Mouse (Mus musculus): Measurements from ENCODE around the gene Lrp4.

Lrp4 gene

DNA sequence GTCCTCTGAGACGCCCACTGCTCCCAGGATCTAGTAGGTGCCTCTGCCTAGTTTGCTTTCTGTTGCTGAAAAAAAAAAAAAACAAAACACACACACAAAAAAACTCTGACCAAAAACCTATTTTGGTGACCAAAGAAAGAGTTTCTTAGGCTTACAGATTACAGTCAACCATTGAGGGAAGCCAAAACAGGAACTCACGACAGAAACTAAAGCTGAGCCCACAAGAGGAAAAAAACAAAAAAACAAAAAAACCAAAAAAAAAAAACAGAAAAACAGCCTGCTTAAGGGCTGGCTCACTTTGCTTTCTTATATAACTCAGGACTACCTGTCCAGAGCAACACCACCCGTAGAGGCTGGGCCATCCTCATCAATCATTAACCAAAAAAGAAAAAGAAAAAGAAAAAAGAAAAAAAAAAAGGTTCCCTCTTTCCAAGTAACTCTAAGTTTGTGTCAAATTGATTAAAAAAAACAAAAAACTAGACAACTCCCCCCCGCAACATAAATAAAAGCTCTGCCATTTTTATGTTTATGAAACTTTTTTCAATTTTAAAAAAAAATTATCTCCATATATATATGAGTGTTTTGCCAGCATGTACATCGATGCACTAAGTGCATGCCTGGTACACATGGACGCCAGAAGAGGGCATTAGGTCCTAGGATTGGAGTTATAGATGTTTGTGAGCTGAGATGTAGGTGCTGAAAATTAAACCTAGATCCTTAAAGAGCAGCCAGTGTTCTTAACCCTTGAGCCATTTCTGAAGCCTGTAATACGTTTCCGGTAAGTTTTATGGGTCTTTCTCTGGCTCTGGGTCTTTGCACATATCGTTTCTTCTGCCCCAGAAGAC is 3.9 kb upstream of the Lrp4 start:
- DNase-seq (ENCODE audit: low spot score in 2 of 2) = no peak

DNA sequence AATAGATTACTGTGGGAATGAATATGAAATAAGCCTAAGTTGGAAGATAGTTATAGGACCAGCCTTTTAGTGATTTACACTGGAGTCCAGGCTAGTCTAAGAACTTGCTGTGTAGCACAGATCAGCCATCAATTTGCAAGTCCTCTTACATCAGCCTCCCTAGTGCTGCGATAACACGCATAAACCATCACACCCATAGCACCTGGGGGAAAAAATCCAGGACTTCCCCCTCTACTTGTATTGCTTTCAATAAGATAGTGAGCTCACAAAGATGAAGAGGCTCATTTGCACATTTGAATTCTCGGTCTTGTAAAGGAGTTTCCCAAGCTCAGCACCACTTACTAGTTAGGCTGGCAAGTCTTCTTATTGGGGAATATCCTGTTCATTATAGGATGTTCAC is 2.9 kb upstream of the Lrp4 start:
- no peak for DNase-seq (ENCODE audit: low spot score in 2 of 2)

DNA sequence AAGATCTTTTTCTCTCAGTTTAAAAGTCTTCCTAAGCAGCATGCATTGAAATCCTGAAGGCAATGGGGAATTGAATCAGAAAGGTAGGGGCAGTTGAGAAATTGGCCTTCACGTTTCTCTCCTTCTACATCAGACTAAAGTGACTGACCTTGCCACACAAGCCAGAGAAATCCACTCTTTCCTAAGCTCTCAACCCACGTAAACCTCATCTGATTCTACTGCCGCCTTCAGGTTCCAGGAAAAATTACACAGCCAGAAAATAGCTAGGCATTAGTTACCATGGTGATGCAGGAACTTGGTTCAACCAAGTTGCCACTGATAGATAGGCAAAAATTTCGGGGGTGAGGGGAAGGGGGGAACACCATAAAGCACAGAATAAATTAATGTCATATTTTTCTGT is 1.5 kb upstream of the Lrp4 start:
- no peak for DNase-seq (ENCODE audit: low spot score in 2 of 2)

DNA sequence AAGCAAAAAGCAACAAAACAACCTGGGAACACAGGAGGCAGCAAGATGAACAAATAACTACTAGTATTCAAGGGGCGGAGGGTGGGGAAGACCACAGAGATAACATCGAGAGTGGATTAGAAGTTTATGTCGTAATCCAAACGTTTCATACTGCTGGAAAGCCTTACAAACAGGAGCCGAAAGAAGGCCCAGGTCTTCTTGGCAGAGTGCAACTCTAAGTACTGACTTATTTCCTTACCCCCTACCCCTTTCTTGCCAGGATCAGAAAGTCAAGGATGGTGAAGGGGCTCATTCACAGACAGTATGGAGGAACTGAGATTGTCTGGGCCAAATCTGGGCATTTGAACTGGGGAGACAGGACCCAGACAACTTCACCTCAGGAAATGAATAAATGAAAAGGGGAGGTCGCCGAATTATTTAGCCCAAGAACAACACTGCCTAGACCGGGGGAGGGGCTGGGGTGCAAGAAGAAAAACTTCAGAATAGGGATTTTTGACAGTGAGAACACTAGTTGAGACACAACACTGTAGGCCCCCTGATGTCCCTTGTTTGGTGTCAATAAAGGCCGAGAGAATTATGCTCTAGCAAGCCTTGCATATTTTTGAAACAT is 715 bp upstream of the Lrp4 start:
- DNase-seq (ENCODE audit: low spot score in 2 of 2) = no peak

DNA sequence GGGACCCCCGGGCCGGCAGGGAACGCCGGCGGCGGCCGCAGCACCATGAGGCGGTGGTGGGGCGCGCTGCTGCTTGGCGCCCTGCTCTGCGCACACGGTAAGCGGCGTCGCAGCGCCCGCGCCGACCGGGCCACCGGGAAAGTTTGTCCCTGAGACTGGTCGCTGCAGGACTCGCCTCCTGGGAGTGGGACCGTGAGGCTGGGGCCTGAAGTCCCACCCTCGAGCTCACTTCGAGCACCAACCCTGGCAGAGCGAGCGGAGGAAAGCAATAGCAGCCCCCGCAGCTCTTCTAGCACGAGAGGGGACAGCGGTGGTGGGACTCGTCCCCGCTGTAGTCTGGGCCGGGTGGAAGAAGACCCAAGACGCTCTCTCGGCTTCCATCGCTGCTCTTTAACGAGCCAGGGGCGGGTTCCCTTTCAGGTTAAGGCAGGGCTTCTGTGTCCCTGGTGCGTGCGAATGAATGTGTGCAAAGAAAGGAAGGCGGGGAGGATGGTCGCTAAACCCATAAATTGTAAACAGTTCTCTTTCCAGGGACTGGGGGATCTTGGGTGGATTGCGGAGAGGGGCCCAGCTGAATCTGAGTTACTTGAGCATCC is 443 bp downstream of the Lrp4 start:
- DNase-seq (ENCODE audit: low spot score in 2 of 2) = no peak

DNA sequence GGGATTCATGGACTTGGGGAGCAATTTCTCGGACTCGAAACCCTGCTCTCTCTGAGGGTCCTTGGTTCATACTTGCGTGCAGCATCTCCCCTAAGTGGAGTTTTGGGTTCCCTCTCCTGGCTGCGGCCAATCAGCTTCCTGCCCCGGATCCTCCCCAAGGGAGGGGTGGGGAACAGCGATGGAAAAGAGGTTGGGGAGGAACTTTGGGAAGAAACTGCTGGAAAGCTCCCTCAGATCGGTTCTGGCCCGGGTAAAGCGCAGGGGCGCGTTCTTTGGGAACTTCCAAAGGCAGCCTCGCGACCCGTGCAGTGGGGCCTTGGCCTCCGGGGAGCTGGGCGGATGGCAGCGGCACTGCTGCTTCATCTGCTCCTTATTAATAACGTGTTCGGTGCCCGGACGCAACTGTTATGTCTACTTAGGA is 951 bp downstream of the Lrp4 start:
- peak in 1 of 2 experiments; percentile 34 for DNase-seq (ENCODE audit: low spot score in 2 of 2)

DNA sequence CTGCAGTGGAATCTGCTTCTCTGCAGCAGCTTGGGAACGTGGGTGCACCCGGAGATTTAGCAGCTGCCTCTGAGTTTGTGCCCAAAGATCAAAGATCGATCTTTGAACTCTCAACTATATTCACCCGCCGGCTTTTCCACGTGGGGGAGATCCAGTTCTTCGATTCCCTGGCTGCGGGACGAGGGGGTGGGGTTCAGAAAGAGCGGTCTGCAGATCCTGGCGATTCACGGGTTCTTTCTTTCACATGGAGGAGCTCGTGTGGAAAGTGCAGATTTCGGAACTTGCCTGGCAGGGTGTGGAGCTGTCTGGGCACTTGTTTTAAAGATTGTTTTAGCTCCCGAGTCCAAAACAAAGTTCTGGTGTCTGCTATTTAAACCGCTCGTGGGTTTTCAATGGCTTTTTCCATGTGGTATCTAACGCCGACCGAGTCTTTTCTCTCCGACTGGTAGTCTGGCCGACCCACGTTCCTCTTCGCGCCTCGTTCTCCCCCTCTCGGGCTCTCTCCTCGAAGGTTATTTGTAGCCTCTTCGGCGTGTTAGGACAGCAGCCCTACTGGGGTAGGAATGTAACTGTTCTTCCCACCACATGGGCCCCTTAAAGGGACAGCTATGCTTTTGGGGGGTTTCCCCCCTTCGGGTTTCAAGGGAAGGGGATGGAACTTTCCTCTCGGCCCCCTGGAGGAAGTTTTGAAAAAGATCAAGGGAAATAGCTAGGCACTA is 1.5 kb downstream of the Lrp4 start:
- DNase-seq (ENCODE audit: low spot score in 2 of 2) = no peak

DNA sequence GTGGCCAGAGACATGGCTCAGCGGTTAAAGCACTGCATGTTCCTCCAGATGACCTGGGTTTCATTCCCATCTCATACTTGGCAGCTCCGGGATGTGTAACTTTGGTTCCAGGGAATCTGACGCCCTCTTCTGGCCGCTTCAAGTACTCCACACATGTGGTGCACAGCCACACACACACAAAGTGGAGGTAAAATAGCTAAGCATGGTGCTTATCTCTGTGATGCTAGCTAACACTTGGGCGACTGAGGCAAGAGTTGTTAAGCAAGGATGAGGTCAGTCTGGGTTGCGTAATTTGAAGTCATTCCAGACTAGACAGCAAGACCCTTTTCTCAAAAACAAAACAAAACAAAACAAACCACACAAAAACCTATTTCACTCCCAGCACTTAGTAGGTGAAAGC is 2.8 kb downstream of the Lrp4 start:
- no peak for DNase-seq (ENCODE audit: low spot score in 2 of 2)

DNA sequence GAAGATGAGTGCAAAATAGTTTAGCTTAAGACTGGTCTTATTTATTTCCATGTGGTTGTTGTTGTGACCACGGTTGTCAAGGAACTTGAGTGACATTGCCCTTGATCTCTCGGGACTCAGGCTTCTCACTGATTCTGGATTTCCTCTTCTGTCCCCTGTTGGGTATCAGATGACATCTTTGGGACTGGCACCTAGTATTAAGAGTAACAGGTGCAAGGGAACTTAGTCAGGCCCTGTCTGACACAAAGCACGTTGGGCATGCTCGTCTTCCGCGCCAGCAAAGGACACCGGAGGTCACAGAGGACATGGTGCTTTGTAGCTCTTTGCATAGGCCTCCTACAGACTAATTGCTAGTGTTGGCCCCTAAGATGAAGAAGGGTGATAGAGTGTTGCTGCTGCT is 3.5 kb downstream of the Lrp4 start:
- DNase-seq (ENCODE audit: low spot score in 2 of 2) = no peak

DNA sequence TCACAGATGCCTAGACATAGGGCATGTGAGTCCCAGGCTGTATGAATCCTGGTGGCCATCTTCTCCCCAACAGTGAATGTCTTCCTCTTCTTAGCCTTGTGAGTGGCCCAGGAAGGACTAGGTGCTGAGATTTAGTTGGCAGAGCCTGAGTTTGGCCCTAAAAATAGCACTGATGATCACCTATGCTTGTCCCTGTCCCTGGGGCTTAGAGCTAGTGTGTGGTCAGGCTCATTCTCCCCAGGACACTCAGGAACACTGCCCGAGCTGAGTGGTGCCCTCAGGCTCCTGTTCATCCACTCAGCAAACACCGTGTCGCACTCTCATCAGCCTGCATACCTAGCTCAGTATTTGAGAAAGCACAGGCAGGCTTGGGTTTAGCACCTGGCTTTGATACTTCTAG is 4.0 kb downstream of the Lrp4 start:
- DNase-seq (ENCODE audit: low spot score in 2 of 2) = no peak

DNA sequence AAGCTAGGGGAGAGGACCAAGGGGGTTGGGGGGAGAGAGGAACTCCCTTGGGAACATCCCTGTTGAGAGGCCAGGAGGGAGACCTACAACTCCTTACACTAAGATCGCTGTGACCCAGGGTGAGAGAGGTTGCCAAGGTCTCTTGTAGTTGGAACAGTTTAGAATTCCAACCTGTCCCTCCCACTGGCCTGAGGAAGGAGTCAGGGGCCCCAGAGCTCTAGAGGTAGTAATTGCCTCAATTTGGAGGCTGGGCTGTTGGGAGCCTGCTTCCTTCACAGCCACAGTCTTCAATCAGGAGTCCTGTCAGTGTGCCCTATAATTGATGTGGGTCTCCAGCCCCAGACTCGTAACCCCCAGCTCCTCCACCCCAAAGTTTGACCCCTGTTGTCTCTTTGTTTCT is 4.9 kb downstream of the Lrp4 start:
- no peak for DNase-seq (ENCODE audit: low spot score in 2 of 2)

DNA sequence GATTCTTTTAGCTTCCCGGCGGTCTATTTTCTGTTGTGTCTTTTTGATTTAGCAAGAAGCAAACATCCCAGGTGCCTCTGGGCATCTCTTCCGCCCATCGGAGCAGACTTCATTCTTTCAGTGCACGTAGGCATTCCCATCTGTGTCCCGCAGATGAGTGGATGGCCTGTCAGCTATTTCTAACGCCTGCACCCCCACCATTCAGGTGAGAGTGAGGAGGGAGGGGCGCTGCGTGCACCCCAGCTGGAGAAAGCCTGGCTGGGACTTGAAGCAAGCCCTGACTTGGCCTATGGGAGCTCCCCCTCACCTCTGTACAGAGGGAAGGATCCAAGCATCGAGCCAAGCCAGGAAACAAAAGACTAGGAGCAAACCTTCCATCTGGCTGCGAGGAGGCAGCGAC is 5.4 kb downstream of the Lrp4 start:
- no peak for DNase-seq (ENCODE audit: low spot score in 2 of 2)

DNA sequence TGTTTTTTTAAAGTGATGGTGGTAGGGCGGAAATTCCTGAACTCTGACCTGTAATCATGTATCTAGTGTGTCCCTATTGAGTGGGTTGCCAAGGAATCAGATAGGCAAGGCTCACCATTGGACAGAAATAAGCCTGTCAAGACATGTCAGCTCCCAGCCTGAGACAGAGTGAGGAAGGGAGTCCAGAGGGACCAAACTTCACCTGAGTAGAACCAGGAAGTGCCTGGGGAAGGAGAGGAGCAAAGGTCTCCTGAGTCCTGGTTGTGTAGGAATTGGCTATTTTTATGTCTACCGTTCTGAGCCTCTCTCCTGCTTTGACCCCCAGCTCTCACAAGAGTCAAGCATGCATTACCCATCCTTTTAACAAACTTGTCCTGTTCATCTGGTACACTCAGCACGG is 8.6 kb downstream of the Lrp4 start:
- no peak for DNase-seq (ENCODE audit: low spot score in 2 of 2)

DNA sequence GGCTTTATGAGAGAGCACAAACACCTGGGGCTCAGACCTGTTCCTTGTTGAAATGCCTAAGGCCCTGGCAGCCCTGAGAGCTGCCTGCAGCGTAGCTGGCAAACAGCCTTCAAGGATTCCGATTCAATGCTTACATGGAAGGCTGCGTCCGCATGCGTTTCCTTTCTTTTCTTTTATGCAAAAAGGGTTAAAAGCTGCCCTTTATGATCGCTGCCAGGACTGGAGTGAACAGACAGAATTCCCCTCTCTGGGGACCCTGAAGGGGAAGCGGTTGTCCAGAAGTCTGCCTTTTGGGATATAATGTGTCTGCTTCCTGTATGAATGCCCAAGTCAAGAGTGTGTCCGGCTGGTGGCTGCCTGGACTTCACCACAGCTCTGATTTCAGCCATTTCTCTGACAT is 10.3 kb downstream of the Lrp4 start:
- DNase-seq (ENCODE audit: low spot score in 2 of 2) = no peak

DNA sequence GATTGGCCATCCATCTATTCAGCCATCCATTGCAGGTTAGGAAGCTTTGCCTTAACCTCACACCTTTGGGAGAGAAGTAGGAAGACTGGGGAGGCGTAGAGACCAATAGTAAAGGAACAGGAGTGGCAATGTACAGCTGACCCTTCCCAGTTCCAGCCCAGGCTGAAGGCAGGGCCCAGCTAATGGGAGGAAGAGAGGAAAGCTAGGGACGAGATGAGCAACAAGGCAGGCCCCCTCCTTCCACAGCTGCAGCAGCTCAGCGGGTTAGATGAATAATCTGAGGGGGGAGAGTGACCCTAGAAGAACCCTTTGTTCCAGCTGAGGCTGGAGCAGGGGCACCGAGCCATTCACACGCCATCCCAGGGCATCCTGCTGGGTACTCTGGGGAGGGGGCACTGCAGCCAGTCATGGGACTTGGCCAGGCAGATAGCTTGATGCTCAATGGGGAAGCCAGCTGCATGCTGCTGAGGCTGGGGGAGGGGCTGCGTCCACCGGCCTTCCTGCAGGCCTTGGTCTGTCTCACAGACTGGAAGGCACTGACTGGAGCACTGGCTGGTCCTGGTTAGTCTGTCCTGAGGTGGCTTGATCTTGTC is 12.8 kb downstream of the Lrp4 start:
- DNase-seq (ENCODE audit: low spot score in 2 of 2) = peak; percentile 48 to 75

DNA sequence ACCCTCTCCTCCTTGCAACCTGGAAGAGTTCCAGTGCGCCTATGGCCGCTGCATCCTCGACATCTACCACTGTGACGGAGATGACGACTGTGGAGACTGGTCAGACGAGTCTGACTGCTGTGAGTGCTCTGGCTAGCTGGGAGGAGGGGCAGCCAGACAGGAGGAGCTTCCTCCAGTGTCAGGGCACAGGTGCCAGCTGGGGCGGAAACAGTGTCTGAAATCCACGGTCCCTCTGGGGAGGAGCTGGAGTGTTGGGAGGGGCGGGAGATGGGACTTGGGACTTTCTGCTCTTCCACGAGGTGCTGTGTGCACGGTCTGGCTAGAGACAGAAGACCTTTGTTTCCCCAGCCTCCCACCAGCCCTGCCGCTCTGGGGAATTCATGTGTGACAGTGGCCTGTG is 17.0 kb downstream of the Lrp4 start:
- no peak for DNase-seq (ENCODE audit: low spot score in 2 of 2)

DNA sequence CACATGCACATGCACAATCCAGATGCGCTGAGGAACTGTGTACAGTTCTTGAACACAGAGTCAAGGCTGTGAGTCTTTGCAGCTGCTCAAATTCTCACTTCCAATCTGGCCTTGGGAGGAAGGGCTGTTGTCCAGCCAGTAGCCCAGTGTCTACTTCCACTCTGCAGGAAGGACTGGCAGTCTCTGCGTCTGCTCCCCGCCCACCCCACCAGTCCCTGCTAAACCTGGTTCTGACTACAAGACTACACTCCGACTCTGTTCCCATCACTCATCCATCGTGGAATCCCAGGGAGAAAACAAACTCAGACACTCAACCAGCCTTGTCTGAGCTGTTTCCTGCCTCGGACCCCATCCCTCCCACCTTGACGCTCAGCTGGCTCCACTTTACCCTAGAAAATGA is 18.5 kb downstream of the Lrp4 start:
- DNase-seq (ENCODE audit: low spot score in 2 of 2) = no peak

DNA sequence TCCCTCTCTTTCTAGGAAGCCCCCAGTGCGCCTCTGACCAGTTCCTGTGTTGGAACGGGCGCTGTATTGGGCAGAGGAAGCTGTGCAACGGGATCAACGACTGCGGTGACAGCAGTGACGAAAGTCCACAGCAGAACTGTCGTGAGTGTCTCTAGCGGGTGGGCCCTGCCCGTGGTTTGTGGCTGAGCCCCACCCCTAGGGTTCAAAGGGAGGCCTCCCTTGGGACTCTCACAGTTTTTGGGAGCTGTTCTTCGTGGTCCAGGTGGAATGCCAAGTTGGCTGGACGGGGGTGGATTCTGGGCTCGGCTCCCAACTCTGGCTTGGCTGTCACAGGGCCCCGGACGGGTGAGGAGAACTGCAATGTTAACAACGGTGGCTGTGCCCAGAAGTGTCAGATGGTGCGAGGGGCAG is 18.9 kb downstream of the Lrp4 start:
- DNase-seq (ENCODE audit: low spot score in 2 of 2) = peak in 1 of 2 experiments; percentile 33

DNA sequence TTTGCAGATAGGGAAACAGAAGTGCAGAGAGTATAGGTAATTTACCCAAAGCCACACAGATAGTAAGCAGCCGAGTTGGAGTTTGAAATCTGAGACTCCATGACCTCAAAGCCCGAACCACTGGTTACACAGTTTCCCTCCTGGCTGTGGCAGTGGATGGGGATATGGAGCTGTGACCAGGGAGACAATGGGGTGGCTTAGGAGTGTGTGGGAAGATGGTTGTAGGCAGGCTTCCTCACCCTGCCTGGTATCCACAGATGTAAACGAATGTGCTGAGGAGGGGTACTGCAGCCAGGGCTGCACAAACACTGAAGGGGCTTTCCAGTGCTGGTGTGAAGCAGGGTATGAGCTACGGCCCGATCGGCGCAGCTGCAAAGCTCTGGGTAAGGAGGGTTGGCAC is 19.5 kb downstream of the Lrp4 start:
- no peak for DNase-seq (ENCODE audit: low spot score in 2 of 2)

DNA sequence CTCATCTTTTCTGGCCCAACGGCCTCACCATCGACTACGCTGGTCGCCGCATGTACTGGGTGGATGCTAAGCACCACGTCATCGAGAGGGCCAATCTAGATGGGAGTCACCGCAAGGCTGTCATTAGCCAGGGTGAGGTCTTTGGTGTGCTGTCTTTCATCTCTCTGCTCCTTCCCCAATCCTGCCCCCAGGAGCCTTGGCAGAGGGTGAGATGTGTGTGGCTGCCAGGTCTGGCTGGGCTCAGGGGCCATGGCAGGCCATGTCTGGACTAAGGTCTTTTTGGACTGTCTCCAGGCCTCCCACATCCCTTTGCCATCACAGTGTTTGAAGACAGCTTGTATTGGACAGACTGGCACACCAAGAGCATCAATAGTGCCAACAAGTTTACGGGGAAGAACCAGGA is 23.1 kb downstream of the Lrp4 start:
- no peak for DNase-seq (ENCODE audit: low spot score in 2 of 2)

DNA sequence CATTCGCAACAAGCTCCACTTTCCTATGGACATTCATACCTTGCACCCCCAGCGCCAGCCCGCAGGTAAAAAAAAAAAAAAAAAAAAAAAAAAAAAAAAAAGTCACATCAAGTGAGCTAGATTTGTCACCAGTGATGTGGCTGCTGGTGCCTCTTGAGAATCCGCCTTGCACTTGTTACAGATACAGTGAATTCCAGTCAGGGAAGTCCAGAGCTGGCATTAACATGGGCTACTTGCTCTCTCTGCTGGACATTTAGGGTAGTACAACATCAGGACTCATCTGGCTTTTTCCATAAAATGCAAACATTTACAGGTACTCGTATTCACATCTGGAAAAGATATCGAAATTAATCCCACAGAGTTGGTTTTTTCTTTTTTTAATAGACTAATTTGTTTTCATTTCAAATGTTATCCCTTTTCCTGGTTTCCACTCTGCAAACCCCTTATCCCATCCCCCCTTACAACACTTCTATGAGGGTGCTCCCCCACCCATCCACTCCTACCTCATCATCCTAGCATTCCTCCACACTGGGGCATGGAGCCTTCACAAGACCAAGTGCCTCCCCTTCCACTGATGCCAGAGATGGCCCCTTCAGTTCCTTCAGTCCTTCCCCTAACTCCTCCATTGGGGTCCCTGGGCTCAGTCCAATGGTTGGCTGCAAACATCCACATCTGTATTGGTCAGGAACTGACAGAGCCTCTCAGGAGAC is 23.6 kb downstream of the Lrp4 start:
- DNase-seq (ENCODE audit: low spot score in 2 of 2) = peak in 1 of 2 experiments; percentile 42
